ENCODE assay signal across 11 mouse cellular contexts in genomic region chr2:136914334-136914902, GRCm38 (mm10). TPM values are rescaled to one million over a fixed set of nuclear protein-coding genes. Genes with fewer than 3 reads are reported as not detected.
A peak's percentile ranks its signal among the peaks of the same experiment; 100 is the strongest.
DNase-seq lines count a peak whose midpoint lies in the region; ATAC-seq and TF ChIP-seq lines count a peak whose summit lies in the region.
"Had no signal": no experiment of that assay in that cellular context is flagged by ENCODE, and none has a peak within 500 bp of the region (broad histone marks: within the 10 kb centered on the region; RNA-seq: fewer than 3 reads in every experiment).

No protein-coding gene starts in this region.

- 0 out of 2 replicates have a peak, but pooled peaks cover 7% of the 10 kb centered on the region for H3K4me1 ChIP-seq in hindbrain, embryonic 13.5 days (replicated peaks)
- H3K4me1 ChIP-seq in hindbrain, embryonic 11.5 days (replicated peaks; ENCODE audit: control insufficient read depth, insufficient read depth, low read length): 0 out of 2 replicates have a peak, but pooled peaks cover 3% of the 10 kb centered on the region
- no peaks in the 10 kb centered on the region for H3K4me1 ChIP-seq in intestine, postnatal 0 days (replicated peaks; ENCODE audit: control insufficient read depth, insufficient read depth, low read length)

- no peaks in the 10 kb centered on the region for H3K9me3 ChIP-seq in hindbrain, embryonic 13.5 days
- no peaks in the 10 kb centered on the region for H3K9me3 ChIP-seq in hindbrain, embryonic 11.5 days (ENCODE audit: control insufficient read depth, low read length)
- H3K9me3 ChIP-seq in intestine, postnatal 0 days (ENCODE audit: control insufficient read depth): no peaks in the 10 kb centered on the region

- no peak overlapping the region for H3K4me2 ChIP-seq in hindbrain, embryonic 13.5 days
- no peak overlapping the region for H3K4me2 ChIP-seq in hindbrain, embryonic 11.5 days (replicated peaks; ENCODE audit: low read depth, low read length)
- no peak overlapping the region for H3K4me2 ChIP-seq in intestine, postnatal 0 days (replicated peaks; ENCODE audit: low read depth)

- peak; percentile 73 for TF ChIP-seq CTCF in intestine, postnatal 0 days (IDR thresholded peaks at IDR 0.05; ENCODE audit: low read depth)

- no peak for DNase-seq in hindbrain, embryonic 11.5 days (ENCODE audit: low spot score)
- DNase-seq in 416B (ENCODE audit: low read depth): peak; percentile 64
- peak; percentile 64 for DNase-seq in brain, adult 2 months (ENCODE audit: low read depth, low spot score)
- DNase-seq in thymus, postnatal 0 days (ENCODE audit: low spot score): no peak
- no peak for DNase-seq in frontal cortex, postnatal 36 days (ENCODE audit: low spot score in 2 of 2)
- no peak for DNase-seq in right cerebral cortex, postnatal 36 days (ENCODE audit: low spot score in 2 of 2)
- DNase-seq: gastrocnemius, postnatal 14 days; lung, postnatal 4 days had no signal

- ATAC-seq in hindbrain, embryonic 13.5 days (ENCODE audit: low FRiP score): 0 out of 2 replicates have a peak, but pooled peaks have one; percentile 45
- no peak for ATAC-seq in hindbrain, embryonic 11.5 days (ENCODE audit: low FRiP score)
- peak; percentile 42 for ATAC-seq in intestine, postnatal 0 days

- H3K36me3 ChIP-seq in hindbrain, embryonic 13.5 days: no peaks in the 10 kb centered on the region
- no peaks in the 10 kb centered on the region for H3K36me3 ChIP-seq in hindbrain, embryonic 11.5 days (ENCODE audit: control insufficient read depth, insufficient read depth, low read length)
- no peaks in the 10 kb centered on the region for H3K36me3 ChIP-seq in intestine, postnatal 0 days (ENCODE audit: control insufficient read depth, insufficient read depth)

- WGBS in hindbrain, embryonic 13.5 days: 47% methylated on average over 3 of the region's 3 CpGs
- 64% methylated on average over 3 of the region's 3 CpGs for WGBS in hindbrain, embryonic 11.5 days
- 46% methylated on average over 3 of the region's 3 CpGs for WGBS in intestine, postnatal 0 days

- no peak overlapping the region for H3K4me3 ChIP-seq in hindbrain, embryonic 13.5 days
- no peak overlapping the region for H3K4me3 ChIP-seq in hindbrain, embryonic 11.5 days (ENCODE audit: low read depth, low read length)
- no peak overlapping the region for H3K4me3 ChIP-seq in intestine, postnatal 0 days (ENCODE audit: low read depth, low read length)

- H3K27me3 ChIP-seq in hindbrain, embryonic 13.5 days: no peaks in the 10 kb centered on the region
- H3K27me3 ChIP-seq in hindbrain, embryonic 11.5 days (ENCODE audit: control insufficient read depth, insufficient read depth, low read length): no peaks in the 10 kb centered on the region
- no peaks in the 10 kb centered on the region for H3K27me3 ChIP-seq in intestine, postnatal 0 days (replicated peaks; ENCODE audit: control insufficient read depth, insufficient read depth, low read length)

- no peak overlapping the region for H3K9ac ChIP-seq in hindbrain, embryonic 13.5 days
- no peak overlapping the region for H3K9ac ChIP-seq in hindbrain, embryonic 11.5 days (ENCODE audit: low read depth, low read length)
- no peak overlapping the region for H3K9ac ChIP-seq in intestine, postnatal 0 days (ENCODE audit: low read depth, low read length)

- H3K27ac ChIP-seq in hindbrain, embryonic 13.5 days: no peak overlapping the region
- H3K27ac ChIP-seq in hindbrain, embryonic 11.5 days (ENCODE audit: low read depth, low read length): no peak overlapping the region
- H3K27ac ChIP-seq in intestine, postnatal 0 days (ENCODE audit: low read depth, low read length): no peak overlapping the region

RNA-seq across cellular contexts. Expression of gene AL731706.1, which starts 23.2 kb away (rescaled TPM):
- polyA plus RNA-seq in hindbrain, embryonic 13.5 days (2015; fragmentation: Nextera tagmentation; extraction: Ambion mirVana): 21.1 and 23.0 TPM in 2 replicates
- polyA plus RNA-seq in hindbrain, embryonic 11.5 days (2014; fragmentation: Nextera tagmentation; extraction: Ambion mirVana): 25.4 and 28.8 TPM in 2 replicates
- 70.4 and 72.9 TPM in 2 replicates for polyA plus RNA-seq in intestine, postnatal 0 days (2015; fragmentation: Nextera tagmentation; extraction: Ambion mirVana)
- 30.6 and 31.7 TPM in 2 replicates for polyA plus RNA-seq in thymus, postnatal 0 days (2015; fragmentation: Nextera tagmentation; extraction: Ambion mirVana)

RNA-seq across cellular contexts. Expression of gene Mkks, which starts 23.2 kb away (rescaled TPM):
- 12.8 and 14.2 TPM in 2 replicates for polyA plus RNA-seq in hindbrain, embryonic 13.5 days (2015; fragmentation: Nextera tagmentation; extraction: Ambion mirVana)
- 18.3 and 18.8 TPM in 2 replicates for polyA plus RNA-seq in hindbrain, embryonic 11.5 days (2014; fragmentation: Nextera tagmentation; extraction: Ambion mirVana)
- polyA plus RNA-seq in intestine, postnatal 0 days (2015; fragmentation: Nextera tagmentation; extraction: Ambion mirVana): 25.3 and 26.2 TPM in 2 replicates
- polyA plus RNA-seq in thymus, postnatal 0 days (2015; fragmentation: Nextera tagmentation; extraction: Ambion mirVana): 13.2 and 13.3 TPM in 2 replicates

RNA-seq across cellular contexts. Expression of gene Slx4ip, which starts 23.4 kb away (rescaled TPM):
- 14.1 and 14.6 TPM in 2 replicates for polyA plus RNA-seq in hindbrain, embryonic 13.5 days (2015; fragmentation: Nextera tagmentation; extraction: Ambion mirVana)
- polyA plus RNA-seq in hindbrain, embryonic 11.5 days (2014; fragmentation: Nextera tagmentation; extraction: Ambion mirVana): 8.8 and 11.9 TPM in 2 replicates
- polyA plus RNA-seq in intestine, postnatal 0 days (2015; fragmentation: Nextera tagmentation; extraction: Ambion mirVana): 2.8 and 3.5 TPM in 2 replicates
- polyA plus RNA-seq in thymus, postnatal 0 days (2015; fragmentation: Nextera tagmentation; extraction: Ambion mirVana): 5.5 and 6.2 TPM in 2 replicates

RNA-seq across cellular contexts. Expression of gene AL731706.2, which starts 28.9 kb away (rescaled TPM):
- polyA plus RNA-seq in hindbrain, embryonic 13.5 days (2015; fragmentation: Nextera tagmentation; extraction: Ambion mirVana): 29.6 and 37.6 TPM in 2 replicates
- 25.8 and 27.1 TPM in 2 replicates for polyA plus RNA-seq in hindbrain, embryonic 11.5 days (2014; fragmentation: Nextera tagmentation; extraction: Ambion mirVana)
- 52.5 and 61.5 TPM in 2 replicates for polyA plus RNA-seq in intestine, postnatal 0 days (2015; fragmentation: Nextera tagmentation; extraction: Ambion mirVana)
- polyA plus RNA-seq in thymus, postnatal 0 days (2015; fragmentation: Nextera tagmentation; extraction: Ambion mirVana): 31.0 and 37.4 TPM in 2 replicates
- polyA plus RNA-seq: large intestine, adult 2 months had no signal

Comparison
In these comparisons a context has a peak if more than half of its experiments do, and no peak if none do; other contexts are left out.
1. DNase-seq: peak in 416B (single experiment) and brain, adult 2 months (single experiment); none in hindbrain, embryonic 11.5 days (single experiment), thymus, postnatal 0 days (single experiment), frontal cortex, postnatal 36 days (0 of 2) and right cerebral cortex, postnatal 36 days (0 of 2).